Mouse (Mus musculus) hindbrain, embryonic 16.5 days (tissue): ENCODE measurements around the gene Snx8. TPM values are rescaled to one million over a fixed set of nuclear protein-coding genes. Genes with fewer than 3 reads are reported as not detected.

ENCODE experiments used
- ATAC-seq: fragments of 200-750 bp; cut with Nextera tagmentation; 2 replicates; pipeline ENCODE4 v1.8.0; 2017; ENCODE audit warnings: moderate TSS enrichment, moderate library complexity
- H3K27ac ChIP-seq: fragments of 300-500 bp; sonication (generic); 2 replicates; pipeline ENCODE4 v1.5.1; 2014; ENCODE audit warnings: low read depth, mild to moderate bottlenecking, control low read depth, low read length, moderate library complexity
- H3K27me3 ChIP-seq: fragments of 300-500 bp; sonication (generic); replicated peaks from 2 replicates; pipeline ENCODE4 v1.6.1; 2014; ENCODE audit warnings: low read length; ENCODE audit not compliant: control insufficient read depth, insufficient read depth
- H3K36me3 ChIP-seq: fragments of 300-500 bp; sonication (generic); 2 replicates; pipeline ENCODE4 v1.6.1; 2014; ENCODE audit warnings: mild to moderate bottlenecking, low read length, moderate library complexity, mixed read lengths; ENCODE audit not compliant: control insufficient read depth, insufficient read depth
- H3K4me1 ChIP-seq: fragments of 300-500 bp; sonication (generic); 2 replicates; pipeline ENCODE4 v1.6.1; 2014; ENCODE audit warnings: low read depth, low read length; ENCODE audit not compliant: control insufficient read depth, insufficient read depth
- H3K4me2 ChIP-seq: fragments of 300-500 bp; sonication (generic); 2 replicates; pipeline ENCODE4 v1.6.1; 2014; ENCODE audit warnings: mild to moderate bottlenecking, low read length, control low read depth, moderate library complexity
- H3K4me3 ChIP-seq: fragments of 300-500 bp; sonication (generic); 2 replicates; pipeline ENCODE4 v1.5.1; 2014; ENCODE audit warnings: mild to moderate bottlenecking, low read length, control low read depth, moderate library complexity
- H3K9ac ChIP-seq: fragments of 300-500 bp; sonication (generic); 2 replicates; pipeline ENCODE4 v1.6.1; 2014; ENCODE audit warnings: low read depth, mild to moderate bottlenecking, control low read depth, low read length, moderate library complexity
- H3K9me3 ChIP-seq: fragments of 300-500 bp; sonication (generic); 2 replicates; pipeline ENCODE4 v1.6.1; 2014; ENCODE audit warnings: mild to moderate bottlenecking, low read length, moderate library complexity; ENCODE audit not compliant: control insufficient read depth
- WGBS: fragments of 180-500 bp; shearing (Covaris S2); extraction: QIAGEN DNeasy Blood & Tissue Kit; methylation state at CpG from one replicate; pipeline ENCODE4 v1.1.7; 2014; 5-methylcytosine and 5-hydroxymethylcytosine counted together
- polyA plus RNA-seq: library from polyadenylated mRNA; unstranded; fragments of >200 nt; fragmentation: Nextera tagmentation; extraction: Ambion mirVana; gene quantifications from 2 replicates; pipeline ENCODE4 v1.2.1, GENCODE M21; 2015

Gene Snx8
- polyA plus RNA-seq, 1 experiment from 2014 or later, result 42.4 TPM

DNA sequence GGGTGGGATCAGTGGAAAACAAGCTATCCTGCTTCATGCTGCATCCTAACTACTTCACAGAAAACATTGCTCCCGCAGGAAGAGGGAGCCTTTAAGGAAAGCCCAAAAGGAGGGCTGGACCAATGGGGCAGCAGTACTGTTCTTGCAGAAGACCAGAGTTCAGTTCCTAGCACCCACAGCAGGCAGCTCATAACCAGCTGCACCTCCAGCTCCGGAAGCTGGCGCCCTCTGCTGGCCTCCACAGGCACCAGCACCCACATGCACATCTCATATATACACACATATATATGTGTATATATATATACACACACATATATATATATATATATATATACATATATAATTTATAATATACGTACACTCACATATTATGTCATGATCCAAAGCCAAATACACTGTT, 50.3 kb downstream of the Snx8 start:
- Histone ChIP-seq H3K4me3 (no peak overlapping the region), H3K27me3 (no peaks in the 10 kb centered on the region), H3K4me2 (no peak overlapping the region), H3K27ac (no peak overlapping the region), H3K36me3 (peaks cover 10% of the 10 kb centered on the region), H3K9me3 (no peaks in the 10 kb centered on the region), H3K4me1 (no peaks in the 10 kb centered on the region), H3K9ac (no peak overlapping the region)
- ATAC-seq, result no peak
- 92% methylated on average over 4 of the region's 4 CpGs for WGBS

DNA sequence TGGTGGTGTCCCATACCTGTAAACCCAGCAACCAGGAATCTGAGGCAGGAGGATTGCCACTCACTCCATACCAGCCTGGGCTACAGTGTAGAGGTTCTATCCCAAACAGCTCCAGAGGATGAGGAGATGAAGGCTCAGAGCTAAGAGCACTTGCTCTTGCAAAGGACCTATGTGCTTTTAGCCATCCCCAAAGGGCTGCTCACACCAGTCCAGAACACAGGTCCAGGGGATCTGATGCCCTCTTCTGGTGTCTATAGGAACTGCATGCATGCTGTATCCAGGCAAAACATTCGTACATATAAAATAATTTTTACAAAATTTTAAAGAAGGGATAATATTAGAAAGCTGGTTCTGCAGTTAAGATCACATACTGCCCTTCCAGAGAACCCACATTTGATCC, 52.4 kb downstream of the Snx8 start:
- ATAC-seq, result no peak
- Histone ChIP-seq H3K4me1 (peaks cover 4% of the 10 kb centered on the region), H3K36me3 (peaks cover 8% of the 10 kb centered on the region), H3K4me2 (no peak overlapping the region), H3K27me3 (no peaks in the 10 kb centered on the region), H3K9ac (no peak overlapping the region), H3K9me3 (no peaks in the 10 kb centered on the region), H3K4me3 (no peak overlapping the region), H3K27ac (no peak overlapping the region)
- WGBS, result 78% methylated on average over 1 of the region's 1 CpGs

DNA sequence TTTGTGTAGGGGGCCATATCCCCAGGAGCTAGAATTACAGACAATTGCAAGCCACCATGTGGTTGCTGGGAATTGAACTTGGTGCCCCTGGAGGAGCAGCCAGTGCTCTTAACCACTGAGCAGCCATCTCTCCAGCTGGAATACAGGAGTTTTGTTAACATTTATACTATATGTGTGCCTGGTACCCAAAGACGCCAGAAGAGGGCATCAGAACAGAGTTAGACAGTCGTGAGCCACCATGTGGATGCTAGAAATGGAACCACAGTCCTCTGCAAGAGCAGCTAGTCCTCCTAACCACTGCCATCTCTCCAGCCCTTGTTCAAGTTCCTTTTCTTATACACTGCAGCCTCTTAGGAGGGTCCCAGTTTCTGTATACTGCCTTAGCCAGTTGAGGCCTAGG, 55.4 kb downstream of the Snx8 start:
- Histone ChIP-seq H3K9me3 (no peaks in the 10 kb centered on the region), H3K27ac (no peak overlapping the region), H3K27me3 (no peaks in the 10 kb centered on the region), H3K9ac (no peak overlapping the region), H3K4me2 (no peak overlapping the region), H3K36me3 (no peaks in the 10 kb centered on the region; the same call in 1 of the 2 replicates), H3K4me1 (peaks cover 18% of the 10 kb centered on the region), H3K4me3 (no peak overlapping the region)
- no peak for ATAC-seq
- 19% methylated on average over 2 of the region's 2 CpGs for WGBS

DNA sequence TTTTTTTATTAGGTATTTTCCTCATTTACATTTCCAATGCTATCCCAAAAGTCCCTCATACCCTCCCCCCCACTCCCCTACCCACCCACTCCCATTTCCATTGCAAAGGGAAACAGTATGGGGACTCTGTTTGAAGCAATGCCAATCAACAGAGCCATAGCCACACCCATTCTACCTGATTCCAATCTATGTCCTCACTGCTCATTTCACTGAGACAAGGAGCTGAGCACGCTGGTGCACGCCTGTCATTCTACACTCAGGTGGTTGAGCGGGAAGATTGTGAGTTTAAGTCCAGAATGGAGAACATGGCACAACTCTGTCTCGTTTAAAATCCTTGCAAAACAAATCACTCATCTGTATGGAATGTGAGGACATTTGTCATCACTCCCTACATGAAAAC, 56.5 kb downstream of the Snx8 start:
- no peak overlapping the region for H3K4me2 ChIP-seq
- no peaks in the 10 kb centered on the region for H3K27me3 ChIP-seq
- H3K36me3 ChIP-seq, result peaks cover 8% of the 10 kb centered on the region
- H3K4me3 ChIP-seq, result no peak overlapping the region; the same call in 1 of the 2 replicates
- no peak for ATAC-seq
- no peak overlapping the region for H3K27ac ChIP-seq
- peaks cover 18% of the 10 kb centered on the region for H3K4me1 ChIP-seq
- H3K9ac ChIP-seq, result no peak overlapping the region
- 63% methylated on average over 4 of the region's 4 CpGs for WGBS
- no peaks in the 10 kb centered on the region for H3K9me3 ChIP-seq

DNA sequence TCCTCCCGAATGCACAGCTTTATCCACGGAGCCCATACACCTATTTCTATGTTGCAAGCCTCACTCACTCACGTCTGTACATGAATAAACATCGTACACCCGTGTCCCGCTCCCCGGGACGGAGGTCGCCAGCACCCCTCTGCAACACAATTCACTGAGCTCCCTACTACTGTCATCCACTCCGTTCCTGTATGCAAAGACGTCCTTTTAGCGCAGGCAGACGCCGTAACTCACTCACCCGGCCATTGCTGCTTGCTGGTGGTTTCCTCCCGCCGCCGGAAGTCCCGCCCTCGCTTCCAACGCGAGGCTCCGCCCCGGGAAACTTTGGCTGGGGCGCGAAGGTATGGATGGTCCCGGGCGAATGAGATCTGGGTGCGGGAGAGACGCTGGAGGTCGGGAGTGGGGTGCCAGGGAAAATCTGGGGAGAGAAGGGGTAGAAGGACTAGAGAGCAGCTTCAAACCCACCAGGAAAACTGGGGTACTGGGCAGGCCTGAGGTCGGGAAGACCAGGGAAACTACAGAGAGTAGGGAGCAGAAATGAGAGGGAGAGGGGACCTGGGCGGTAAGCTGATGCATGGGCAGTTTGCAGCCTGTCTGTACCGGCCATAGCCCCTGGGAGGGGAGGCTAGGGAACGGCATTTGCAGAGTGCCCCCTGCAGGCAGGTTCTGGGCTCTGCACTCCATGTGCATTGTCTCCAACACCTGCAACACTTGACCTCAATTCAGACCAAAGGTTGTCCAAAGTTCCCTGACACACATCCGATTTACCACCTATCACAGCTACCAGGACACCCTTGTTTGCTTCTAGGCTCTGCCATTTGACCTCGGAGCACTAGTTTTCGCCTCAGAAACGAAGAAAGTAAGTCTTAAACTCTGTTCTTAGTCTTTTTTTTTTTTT, 57.2 kb downstream of the Snx8 start, which contains the start of gene Mrm2:
Mrm2 (minus strand) TSS at position 284 of the 898 bp plus-strand sequence.
- 1% methylated on average over 39 of the region's 39 CpGs for WGBS
- H3K36me3 ChIP-seq, result peaks cover 10% of the 10 kb centered on the region
- no peaks in the 10 kb centered on the region for H3K27me3 ChIP-seq
- peak; percentile 82 for ATAC-seq
- H3K9ac ChIP-seq, result peak within 1 kb of the TSS; percentile 75
- peak within 1 kb of the TSS; percentile 78 for H3K27ac ChIP-seq
- H3K4me3 ChIP-seq, result peak within 1 kb of the TSS; percentile 61
- peak within 1 kb of the TSS; percentile 96 for H3K4me2 ChIP-seq
- peaks cover 18% of the 10 kb centered on the region for H3K4me1 ChIP-seq
- no peaks in the 10 kb centered on the region for H3K9me3 ChIP-seq

DNA sequence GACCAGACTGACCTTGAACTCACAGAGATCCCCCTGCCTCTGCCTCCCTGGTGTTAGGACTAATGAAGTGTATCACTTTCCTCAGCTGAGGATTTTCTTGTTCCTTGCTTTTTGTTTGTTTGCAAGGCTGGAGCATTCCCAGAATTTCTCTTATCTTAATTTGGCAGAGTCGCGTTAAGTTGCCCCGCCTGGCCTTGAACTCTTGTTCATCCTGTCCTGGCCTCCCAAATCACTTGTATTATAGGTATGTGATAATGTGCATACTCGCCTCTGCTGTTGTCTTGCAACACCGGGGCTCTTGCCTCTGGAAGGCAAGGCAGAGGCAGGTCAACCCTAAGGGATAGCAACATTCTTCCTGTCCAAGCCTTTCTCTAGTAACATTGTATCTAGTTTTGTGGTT, 65.0 kb downstream of the Snx8 start:
- Histone ChIP-seq H3K9me3 (no peaks in the 10 kb centered on the region), H3K9ac (no peak overlapping the region), H3K4me3 (no peak overlapping the region), H3K36me3 (peaks cover 10% of the 10 kb centered on the region), H3K27ac (no peak overlapping the region), H3K4me1 (peaks cover 8% of the 10 kb centered on the region), H3K4me2 (no peak overlapping the region), H3K27me3 (no peaks in the 10 kb centered on the region)
- 95% methylated on average over 5 of the region's 5 CpGs for WGBS
- ATAC-seq, result no peak

DNA sequence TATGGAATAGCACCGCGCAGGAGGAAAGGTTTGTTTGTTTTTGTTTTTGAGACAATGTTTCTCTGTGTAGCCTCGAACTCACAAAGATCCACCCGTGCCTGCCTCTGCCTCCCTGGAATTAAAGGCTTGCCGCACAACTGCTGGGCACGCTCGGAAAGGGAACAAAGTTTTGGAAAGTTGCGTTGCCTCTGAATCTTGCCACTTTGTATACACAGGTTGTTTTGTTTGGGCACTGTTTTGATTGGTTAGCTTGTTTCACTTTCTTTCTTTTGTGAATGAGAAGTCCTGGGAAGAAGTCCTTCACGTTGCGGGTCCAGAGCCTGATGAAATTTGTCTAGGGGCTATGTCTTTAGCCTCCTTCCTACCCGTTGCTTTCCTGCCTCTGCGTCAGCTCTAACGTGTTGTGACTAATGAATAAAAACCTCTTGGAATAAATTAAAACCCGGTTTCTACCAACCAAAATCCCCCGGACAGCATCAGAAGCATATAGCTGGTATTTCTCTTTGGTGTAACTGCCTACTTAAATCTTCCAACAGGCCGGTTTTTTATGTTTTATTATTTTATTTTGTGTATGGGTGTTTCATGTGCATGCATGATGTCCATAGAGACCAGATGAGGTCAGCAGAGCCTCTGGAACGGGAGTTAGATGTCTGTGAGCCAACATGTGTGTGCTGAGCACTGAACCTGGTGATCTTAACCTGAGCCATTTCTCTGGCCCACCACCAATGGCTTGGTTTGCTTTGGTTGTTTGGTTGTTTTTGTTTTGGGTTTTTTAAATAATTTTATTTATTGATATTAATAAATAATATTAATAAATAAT, 67.1 kb downstream of the Snx8 start:
- Histone ChIP-seq H3K4me1 (peaks cover 8% of the 10 kb centered on the region), H3K4me2 (peak overlapping the region; percentile 80), H3K27ac (peak overlapping the region; percentile 73), H3K4me3 (peak overlapping the region; percentile 62), H3K27me3 (no peaks in the 10 kb centered on the region), H3K36me3 (no peaks in the 10 kb centered on the region; the same call in 1 of the 2 replicates), H3K9me3 (no peaks in the 10 kb centered on the region), H3K9ac (peak overlapping the region; percentile 86)
- 1% methylated on average over 17 of the region's 17 CpGs for WGBS
- ATAC-seq, result 0 out of 2 replicates have a peak, but pooled peaks have one; percentile 11

DNA sequence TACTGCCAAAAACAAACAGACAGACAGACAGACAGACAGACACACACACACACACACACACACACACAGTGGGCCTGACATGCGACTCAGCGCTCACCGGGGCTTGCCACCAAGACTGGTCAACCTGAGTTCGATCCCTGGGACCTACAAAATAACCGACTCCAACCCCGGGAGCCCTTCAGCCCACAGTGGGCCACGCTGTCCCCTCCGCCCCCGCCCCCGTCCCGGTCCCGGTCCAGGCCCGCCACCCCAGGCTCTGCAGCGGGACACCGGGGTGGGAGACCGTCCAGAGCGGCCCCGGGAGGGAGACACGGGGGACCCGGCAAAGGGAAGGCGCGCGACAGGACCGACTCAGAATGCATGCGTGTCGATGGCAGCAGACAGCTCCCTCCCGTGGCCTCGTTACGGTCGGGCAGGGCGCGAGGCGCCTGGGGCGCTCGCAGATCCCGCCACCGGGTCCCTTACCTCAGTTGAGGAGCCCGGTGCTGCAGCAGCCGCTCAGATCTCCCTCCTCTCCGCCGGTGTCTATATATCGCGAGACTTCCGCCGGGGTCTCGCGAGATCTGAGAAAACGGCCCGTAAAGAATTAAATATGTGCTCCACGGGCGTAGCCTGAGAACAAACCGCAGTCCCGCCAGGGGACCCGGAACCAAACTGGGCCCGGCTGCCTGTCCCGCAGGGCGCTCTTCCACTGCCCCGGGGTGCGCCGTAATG, 67.9 kb downstream of the Snx8 start, which contains the start of the genes Mad1l1 and Nudt1:
Mad1l1 (minus strand) TSS at position 511 of the 714 bp plus-strand sequence.
Nudt1 (plus strand) TSS at position 615 of the 714 bp plus-strand sequence.
- Histone ChIP-seq H3K4me2 (peak within 1 kb of the TSS; percentile 80), H3K27ac (peak within 1 kb of the TSS; percentile 73), H3K36me3 (no peaks in the 10 kb centered on the region), H3K9me3 (no peaks in the 10 kb centered on the region), H3K9ac (peak within 1 kb of the TSS; percentile 86), H3K4me1 (peaks cover 8% of the 10 kb centered on the region), H3K27me3 (no peaks in the 10 kb centered on the region), H3K4me3 (peak within 1 kb of the TSS; percentile 62)
- under 1% methylated on average over 60 of the region's 60 CpGs for WGBS
- peak; percentile 94 for ATAC-seq
